ENCODE assay signal across 13 mouse cellular contexts in genomic region chr3:26228827-26229226, GRCm38 (mm10).
DNase-seq lines count a peak whose midpoint lies in the region; ATAC-seq and TF ChIP-seq lines count a peak whose summit lies in the region.
"Had no signal": no experiment of that assay in that cellular context is flagged by ENCODE, and none has a peak within 500 bp of the region (broad histone marks: within the 10 kb centered on the region; RNA-seq: fewer than 3 reads in every experiment).

No protein-coding gene starts in this region.

- TF ChIP-seq POLR2A in myocyte (IDR thresholded peaks at IDR 0.05; ENCODE audit: insufficient read length, low read depth) = no peak

- H3K4me2 ChIP-seq in embryonic facial prominence, embryonic 14.5 days (ENCODE audit: low read depth, low read length) = no peak overlapping the region
- H3K4me2 ChIP-seq in myocyte (ENCODE audit: low read depth) = peak overlapping the region; percentile 14
- H3K4me2 ChIP-seq in heart, embryonic 12.5 days = no peak overlapping the region
- H3K4me2 ChIP-seq: limb, embryonic 12.5 days had no signal

- WGBS in embryonic facial prominence, embryonic 14.5 days = 46% methylated on average over 6 of the region's 6 CpGs
- 88% methylated on average over 6 of the region's 6 CpGs for WGBS in embryonic facial prominence, embryonic 10.5 days
- 57% methylated on average over 6 of the region's 6 CpGs for WGBS in heart, embryonic 12.5 days

- no peak overlapping the region for H3K27ac ChIP-seq in embryonic facial prominence, embryonic 14.5 days (replicated peaks; ENCODE audit: low read depth, low read length)
- no peak overlapping the region for H3K27ac ChIP-seq in embryonic facial prominence, embryonic 10.5 days (replicated peaks)
- no peak overlapping the region for H3K27ac ChIP-seq in heart, embryonic 12.5 days (ENCODE audit: poor library complexity, severe bottlenecking)
- H3K27ac ChIP-seq: limb, embryonic 12.5 days had no signal

- H3ac ChIP-seq in myocyte (ENCODE audit: control insufficient read depth, insufficient read length) = no peak overlapping the region

- H3K27me3 ChIP-seq in embryonic facial prominence, embryonic 14.5 days (replicated peaks; ENCODE audit: control insufficient read depth, insufficient read depth, low read length) = no peaks in the 10 kb centered on the region
- no peaks in the 10 kb centered on the region for H3K27me3 ChIP-seq in embryonic facial prominence, embryonic 10.5 days (replicated peaks; ENCODE audit: low read depth, poor library complexity, severe bottlenecking)
- no peaks in the 10 kb centered on the region for H3K27me3 ChIP-seq in myocyte (ENCODE audit: control insufficient read depth, insufficient read depth, insufficient read length)
- no peaks in the 10 kb centered on the region for H3K27me3 ChIP-seq in heart, embryonic 12.5 days (replicated peaks)
- H3K27me3 ChIP-seq: limb, embryonic 12.5 days; megakaryocyte, embryonic 14.5 days had no signal

- H3K9me3 ChIP-seq in embryonic facial prominence, embryonic 14.5 days (ENCODE audit: control insufficient read depth, low read length) = no peaks in the 10 kb centered on the region
- H3K9me3 ChIP-seq in embryonic facial prominence, embryonic 10.5 days = no peaks in the 10 kb centered on the region
- no peaks in the 10 kb centered on the region for H3K9me3 ChIP-seq in heart, embryonic 12.5 days (replicated peaks)
- H3K9me3 ChIP-seq: limb, embryonic 12.5 days; megakaryocyte, embryonic 14.5 days had no signal

- no peaks in the 10 kb centered on the region for H3K4me1 ChIP-seq in embryonic facial prominence, embryonic 14.5 days (ENCODE audit: control insufficient read depth, insufficient read depth, low read length)
- no peaks in the 10 kb centered on the region for H3K4me1 ChIP-seq in embryonic facial prominence, embryonic 10.5 days
- H3K4me1 ChIP-seq in heart, embryonic 12.5 days (replicated peaks) = no peaks in the 10 kb centered on the region
- H3K4me1 ChIP-seq: limb, embryonic 12.5 days; megakaryocyte, embryonic 14.5 days had no signal

- 0 out of 2 replicates have a peak, but pooled peaks have one; percentile 41 for ATAC-seq in embryonic facial prominence, embryonic 14.5 days (ENCODE audit: low read depth)
- no peak for ATAC-seq in heart, embryonic 12.5 days (ENCODE audit: insufficient number of reproducible peaks, low FRiP score)

- H3K9ac ChIP-seq in embryonic facial prominence, embryonic 14.5 days (ENCODE audit: low read depth, low read length) = no peak overlapping the region
- H3K9ac ChIP-seq in heart, embryonic 12.5 days = no peak overlapping the region
- H3K9ac ChIP-seq: limb, embryonic 12.5 days had no signal

- no peak overlapping the region for H3K4me3 ChIP-seq in embryonic facial prominence, embryonic 14.5 days (ENCODE audit: low read depth, low read length)
- no peak overlapping the region for H3K4me3 ChIP-seq in embryonic facial prominence, embryonic 10.5 days
- no peak overlapping the region for H3K4me3 ChIP-seq in myocyte
- no peak overlapping the region for H3K4me3 ChIP-seq in heart, embryonic 12.5 days
- H3K4me3 ChIP-seq: limb, embryonic 12.5 days; megakaryocyte, embryonic 14.5 days had no signal

- no peaks in the 10 kb centered on the region for H3K79me2 ChIP-seq in myocyte (ENCODE audit: control insufficient read depth, insufficient read depth)

- H3K36me3 ChIP-seq in embryonic facial prominence, embryonic 14.5 days (ENCODE audit: control insufficient read depth, insufficient read depth, low read length) = no peaks in the 10 kb centered on the region
- no peaks in the 10 kb centered on the region for H3K36me3 ChIP-seq in embryonic facial prominence, embryonic 10.5 days (replicated peaks)
- no peaks in the 10 kb centered on the region for H3K36me3 ChIP-seq in myocyte (ENCODE audit: control insufficient read depth, insufficient read depth)
- no peaks in the 10 kb centered on the region for H3K36me3 ChIP-seq in heart, embryonic 12.5 days
- H3K36me3 ChIP-seq: limb, embryonic 12.5 days had no signal

- DNase-seq in embryonic facial prominence, embryonic 14.5 days (ENCODE audit: low spot score) = peak; percentile 63
- no peak for DNase-seq in embryonic facial prominence, embryonic 10.5 days (ENCODE audit: low spot score)
- peak; percentile 12 for DNase-seq in layer of hippocampus, adult 9-11 months
- DNase-seq in layer of hippocampus, adult 9-10 months (ENCODE audit: low spot score) = no peak
- peak; percentile 28 to 36 for DNase-seq in right cerebral cortex, postnatal 10 days (ENCODE audit: low spot score in 2 of 2)
- DNase-seq in right cerebral cortex, postnatal 4 days = no peak
- DNase-seq: B cell, adult 2 months; gastrocnemius, postnatal 25 days; thymus, postnatal 25 days had no signal

TF ChIP-seq in myocyte, 11 proteins besides CTCF, POLR2A, EP300 and RAD21:
- TF ChIP-seq MYOG (IDR thresholded peaks at IDR 0.05; ENCODE audit: control insufficient read depth in 1 of 3, insufficient read depth in 1 of 3, insufficient read length in 2 of 3, low read depth in 2 of 3) (no peak), POLR2AphosphoS2 (IDR thresholded peaks at IDR 0.05; ENCODE audit: insufficient read length, low read depth) (no peak), SRF (IDR thresholded peaks at IDR 0.05; ENCODE audit: control insufficient read depth, insufficient read length, low read depth) (no peak), MAX (IDR thresholded peaks at IDR 0.05; ENCODE audit: low read depth) (no peak), REST (IDR thresholded peaks at IDR 0.05; ENCODE audit: insufficient read depth, insufficient read length) (no peak), TCF3 (IDR thresholded peaks at IDR 0.05; ENCODE audit: insufficient read length, low read depth) (no peak), CEBPB (IDR thresholded peaks at IDR 0.05; ENCODE audit: insufficient read depth, poor library complexity, severe bottlenecking) (no peak), MYOD1 (IDR thresholded peaks at IDR 0.05; ENCODE audit: control insufficient read depth in 1 of 3, insufficient read length in 2 of 3, low read depth in 2 of 3) (no peak), USF1 (IDR thresholded peaks at IDR 0.05; ENCODE audit: low read depth) (no peak), E2F4 (IDR thresholded peaks at IDR 0.05; ENCODE audit: insufficient read depth) (no peak), TCF12 (IDR thresholded peaks at IDR 0.05; ENCODE audit: insufficient read depth, poor library complexity, severe bottlenecking) (no peak)
TF ChIP-seq in myocyte: peak in this region for 0.

Comparison
In these comparisons a context has a peak if more than half of its experiments do, and no peak if none do; other contexts are left out.
1. DNase-seq: peak in embryonic facial prominence, embryonic 14.5 days (single experiment), layer of hippocampus, adult 9-11 months (single experiment) and right cerebral cortex, postnatal 10 days (2 of 2); none in embryonic facial prominence, embryonic 10.5 days (single experiment), layer of hippocampus, adult 9-10 months (single experiment) and right cerebral cortex, postnatal 4 days (single experiment).